Mouse (Mus musculus): ENCODE measurements around the gene Stap1. TPM values are rescaled to one million over a fixed set of nuclear protein-coding genes. Genes with fewer than 3 reads are reported as not detected.

The Stap1 gene
- polyA plus RNA-seq, 1 experiment from 2014 or later, result 0.15 TPM

- H3K4me2 ChIP-seq, result no peak overlapping the region
- no peaks in the 10 kb centered on the region for H3K9me3 ChIP-seq (ENCODE audit: control insufficient read depth, low read length)
- no peaks in the 10 kb centered on the region for H3K27me3 ChIP-seq (ENCODE audit: control insufficient read depth, insufficient read depth, low read length)
- DNase-seq (ENCODE audit: low spot score, missing footprints), result peak; percentile 21
- 86% methylated on average over 2 of the region's 2 CpGs for WGBS
- ATAC-seq (ENCODE audit: low FRiP score), result no peak
- no peak overlapping the region for H3K27ac ChIP-seq (ENCODE audit: low read depth, low read length)
- H3K4me1 ChIP-seq (ENCODE audit: control insufficient read depth, insufficient read depth, low read length), result no peaks in the 10 kb centered on the region
- H3K9ac ChIP-seq (ENCODE audit: low read length), result no peak overlapping the region
- H3K36me3 ChIP-seq (ENCODE audit: control insufficient read depth, insufficient read depth, low read length), result no peaks in the 10 kb centered on the region
- H3K4me3 ChIP-seq (ENCODE audit: low read depth, low read length), result no peak overlapping the region
These were observed 35.1 kb downstream of the Stap1 start for GRCm38 (mm10) chr5:86106610-86107009.

DNA sequence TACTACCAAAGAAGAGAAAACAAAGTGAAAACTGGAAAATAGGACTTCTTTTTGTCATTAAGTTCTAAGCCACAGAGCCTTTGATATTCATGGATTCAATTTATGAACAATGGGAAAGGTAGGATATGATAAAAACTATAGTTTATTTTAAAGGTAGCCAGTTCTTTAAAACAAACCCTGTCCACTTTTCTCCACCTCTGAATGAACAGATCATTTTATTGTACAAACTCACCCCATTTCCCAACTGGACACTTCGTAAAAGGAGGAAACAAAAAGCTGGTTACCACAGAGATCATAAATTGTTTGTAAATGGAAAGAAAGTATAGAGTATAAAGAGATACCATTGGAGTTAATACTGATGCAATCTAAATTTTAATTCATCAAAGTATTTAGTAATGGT, 39.5 kb downstream of the Stap1 start:
- H3K4me1 ChIP-seq (ENCODE audit: control insufficient read depth, insufficient read depth, low read length), result no peaks in the 10 kb centered on the region

DNA sequence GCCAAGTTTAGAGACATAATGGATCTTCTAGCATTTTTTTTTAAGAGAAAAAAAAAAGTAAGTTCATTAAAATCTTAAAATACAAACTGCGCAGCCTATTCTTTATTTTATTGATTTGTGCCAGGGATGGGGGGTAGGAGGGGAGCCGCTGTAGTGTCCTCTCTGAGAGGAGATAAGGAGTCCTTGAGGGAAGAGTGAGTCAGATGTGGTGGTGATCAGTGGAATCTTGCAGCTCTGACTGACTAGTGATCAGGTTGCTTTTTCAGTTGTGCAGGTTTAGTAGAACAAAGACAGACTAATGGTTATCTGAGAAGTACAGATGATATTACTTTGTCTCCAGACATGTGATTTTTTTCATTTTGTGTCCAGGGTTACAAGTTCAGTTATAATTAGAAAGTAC, 41.5 kb downstream of the Stap1 start:
- WGBS, result 94% methylated on average over 2 of the region's 2 CpGs
- Histone ChIP-seq H3K9me3 (ENCODE audit: control insufficient read depth, low read length) (no peaks in the 10 kb centered on the region), H3K9ac (ENCODE audit: low read length) (no peak overlapping the region), H3K36me3 (ENCODE audit: control insufficient read depth, insufficient read depth, low read length) (no peaks in the 10 kb centered on the region), H3K4me3 (ENCODE audit: low read depth, low read length) (no peak overlapping the region), H3K4me1 (ENCODE audit: control insufficient read depth, insufficient read depth, low read length) (no peaks in the 10 kb centered on the region), H3K27me3 (ENCODE audit: control insufficient read depth, insufficient read depth, low read length) (no peaks in the 10 kb centered on the region), H3K27ac (ENCODE audit: low read depth, low read length) (no peak overlapping the region), H3K4me2 (no peak overlapping the region)
- DNase-seq (ENCODE audit: low spot score, missing footprints), result peak; percentile 75
- ATAC-seq (ENCODE audit: low FRiP score), result no peak

More for the DNA sequence above, 39.5 kb downstream of the Stap1 start:
- Histone ChIP-seq H3K27me3 (ENCODE audit: control insufficient read depth, insufficient read depth, low read length) (no peaks in the 10 kb centered on the region), H3K9me3 (ENCODE audit: control insufficient read depth, low read length) (no peaks in the 10 kb centered on the region), H3K36me3 (ENCODE audit: control insufficient read depth, insufficient read depth, low read length) (no peaks in the 10 kb centered on the region), H3K9ac (ENCODE audit: low read length) (no peak overlapping the region), H3K4me3 (ENCODE audit: low read depth, low read length) (no peak overlapping the region), H3K27ac (ENCODE audit: low read depth, low read length) (no peak overlapping the region), H3K4me2 (no peak overlapping the region)
- WGBS, result 96% methylated on average over 1 of the region's 1 CpGs
- DNase-seq (ENCODE audit: low spot score, missing footprints) (peak; percentile 75), ATAC-seq (ENCODE audit: low FRiP score) (no peak)

GRCm38 (mm10) chr5:86113997-86114396, 42.5 kb downstream of the Stap1 start:
- DNase-seq (ENCODE audit: low spot score, missing footprints) (no peak), ATAC-seq (ENCODE audit: low FRiP score) (no peak)
- Histone ChIP-seq H3K27ac (ENCODE audit: low read depth, low read length) (no peak overlapping the region), H3K4me2 (no peak overlapping the region), H3K36me3 (ENCODE audit: control insufficient read depth, insufficient read depth, low read length) (no peaks in the 10 kb centered on the region), H3K27me3 (ENCODE audit: control insufficient read depth, insufficient read depth, low read length) (no peaks in the 10 kb centered on the region), H3K4me3 (ENCODE audit: low read depth, low read length) (no peak overlapping the region), H3K9me3 (ENCODE audit: control insufficient read depth, low read length) (no peaks in the 10 kb centered on the region), H3K4me1 (ENCODE audit: control insufficient read depth, insufficient read depth, low read length) (no peaks in the 10 kb centered on the region), H3K9ac (ENCODE audit: low read length) (no peak overlapping the region)
- WGBS, result 80% methylated on average over 1 of the region's 1 CpGs

GRCm38 (mm10) chr5:86118457-86119094, 47.0 kb downstream of the Stap1 start:
- H3K9me3 ChIP-seq (ENCODE audit: control insufficient read depth, low read length), result no peaks in the 10 kb centered on the region
- WGBS, result 94% methylated on average over 9 of the region's 9 CpGs
- no peak overlapping the region for H3K27ac ChIP-seq (ENCODE audit: low read depth, low read length)
- H3K9ac ChIP-seq (ENCODE audit: low read length), result no peak overlapping the region
- no peaks in the 10 kb centered on the region for H3K36me3 ChIP-seq (ENCODE audit: control insufficient read depth, insufficient read depth, low read length)
- H3K27me3 ChIP-seq (ENCODE audit: control insufficient read depth, insufficient read depth, low read length), result no peaks in the 10 kb centered on the region
- no peak overlapping the region for H3K4me2 ChIP-seq
- H3K4me1 ChIP-seq (ENCODE audit: control insufficient read depth, insufficient read depth, low read length), result no peaks in the 10 kb centered on the region
- H3K4me3 ChIP-seq (ENCODE audit: low read depth, low read length), result no peak overlapping the region
- DNase-seq (ENCODE audit: low spot score, missing footprints) (no peak), ATAC-seq (ENCODE audit: low FRiP score) (no peak)

- no peaks in the 10 kb centered on the region for H3K27me3 ChIP-seq (ENCODE audit: control insufficient read depth, insufficient read depth, low read length)
- no peak overlapping the region for H3K9ac ChIP-seq (ENCODE audit: low read length)
- H3K36me3 ChIP-seq (ENCODE audit: control insufficient read depth, insufficient read depth, low read length), result no peaks in the 10 kb centered on the region
- 96% methylated on average over 1 of the region's 1 CpGs for WGBS
- H3K4me2 ChIP-seq, result no peak overlapping the region
- H3K4me3 ChIP-seq (ENCODE audit: low read depth, low read length), result no peak overlapping the region
- H3K27ac ChIP-seq (ENCODE audit: low read depth, low read length), result no peak overlapping the region
- no peak for DNase-seq (ENCODE audit: low spot score, missing footprints)
- ATAC-seq (ENCODE audit: low FRiP score), result no peak
- H3K9me3 ChIP-seq (ENCODE audit: control insufficient read depth, low read length), result no peaks in the 10 kb centered on the region
- no peaks in the 10 kb centered on the region for H3K4me1 ChIP-seq (ENCODE audit: control insufficient read depth, insufficient read depth, low read length)
These were observed 57.2 kb downstream of the Stap1 start for GRCm38 (mm10) chr5:86128749-86129148.

DNA sequence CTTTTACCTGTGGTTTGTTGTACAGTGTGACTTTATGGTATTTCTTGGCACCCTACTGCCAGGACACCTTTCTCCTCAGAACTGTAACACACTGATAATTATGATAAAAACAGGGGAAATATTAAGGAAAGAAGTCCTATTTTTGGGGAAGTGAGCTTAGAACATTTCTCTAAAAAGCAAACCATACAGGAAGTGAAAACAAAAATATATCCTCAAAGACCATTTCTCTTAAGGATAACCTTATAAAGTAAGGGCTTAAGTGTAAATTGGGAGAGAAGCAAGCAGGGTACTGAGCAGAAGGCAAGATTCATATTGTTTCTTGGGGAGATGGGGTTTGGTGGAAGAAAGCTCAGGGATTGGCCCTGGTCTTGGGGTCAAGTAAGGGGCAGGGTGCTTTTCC, 58.3 kb downstream of the Stap1 start:
- H3K9me3 ChIP-seq (ENCODE audit: control insufficient read depth, low read length), result no peaks in the 10 kb centered on the region

More for the DNA sequence above, 58.3 kb downstream of the Stap1 start:
- Histone ChIP-seq H3K36me3 (ENCODE audit: control insufficient read depth, insufficient read depth, low read length) (no peaks in the 10 kb centered on the region), H3K4me2 (no peak overlapping the region), H3K27me3 (ENCODE audit: control insufficient read depth, insufficient read depth, low read length) (no peaks in the 10 kb centered on the region), H3K9ac (ENCODE audit: low read length) (no peak overlapping the region), H3K4me1 (ENCODE audit: control insufficient read depth, insufficient read depth, low read length) (no peaks in the 10 kb centered on the region), H3K27ac (ENCODE audit: low read depth, low read length) (no peak overlapping the region), H3K4me3 (ENCODE audit: low read depth, low read length) (no peak overlapping the region)
- no peak for DNase-seq (ENCODE audit: low spot score, missing footprints)
- no peak for ATAC-seq (ENCODE audit: low FRiP score)

Other genes starting within 250 kb of the Stap1 start
- 47.6 and 60.3 TPM in 2 replicates for gene Cenpc1, start 6.2 kb upstream of the Stap1 start, polyA plus RNA-seq (2014; fragmentation: Nextera tagmentation; extraction: Ambion mirVana)
- 25.4 and 26.9 TPM in 2 replicates for gene Uba6, start 101.1 kb downstream of the Stap1 start, polyA plus RNA-seq (2014; fragmentation: Nextera tagmentation; extraction: Ambion mirVana)
- gene Gnrhr, start 126.2 kb downstream of the Stap1 start, polyA plus RNA-seq (2014; fragmentation: Nextera tagmentation; extraction: Ambion mirVana), result not detected in 2 replicates
- not detected in 2 replicates for gene Tmprss11c, start 217.6 kb downstream of the Stap1 start, polyA plus RNA-seq (2014; fragmentation: Nextera tagmentation; extraction: Ambion mirVana)